Mouse (Mus musculus): Measurements from ENCODE around the gene Lsp1. TPM values are rescaled to one million over a fixed set of nuclear protein-coding genes. Genes with fewer than 3 reads are reported as not detected.

Lsp1 gene
- polyA plus RNA-seq, 1 experiment from 2014 or later: 8.0 TPM

- Histone ChIP-seq H3K27ac (replicated peaks; ENCODE audit: low read depth, low read length) (no peak overlapping the region), H3K27me3 (ENCODE audit: control insufficient read depth, insufficient read depth, low read length) (no peaks in the 10 kb centered on the region), H3K4me3 (replicated peaks; ENCODE audit: low read depth, low read length) (no peak overlapping the region), H3K9me3 (ENCODE audit: control insufficient read depth, low read length) (no peaks in the 10 kb centered on the region), H3K36me3 (ENCODE audit: control insufficient read depth, insufficient read depth, low read length) (no peaks in the 10 kb centered on the region), H3K4me2 (ENCODE audit: low read length) (no peak overlapping the region), H3K9ac (replicated peaks; ENCODE audit: low read length) (no peak overlapping the region), H3K4me1 (ENCODE audit: control insufficient read depth, insufficient read depth, low read length) (peaks cover 10% of the 10 kb centered on the region; the same call in 1 of the 2 replicates)
- no peak for ATAC-seq (ENCODE audit: low FRiP score, low TSS enrichment)
- no peak for DNase-seq
- 22% methylated on average over 1 of the region's 1 CpGs for WGBS
Observed at GRCm38 (mm10) chr7:142454706-142455105, 5.9 kb upstream of the Lsp1 start.

DNA sequence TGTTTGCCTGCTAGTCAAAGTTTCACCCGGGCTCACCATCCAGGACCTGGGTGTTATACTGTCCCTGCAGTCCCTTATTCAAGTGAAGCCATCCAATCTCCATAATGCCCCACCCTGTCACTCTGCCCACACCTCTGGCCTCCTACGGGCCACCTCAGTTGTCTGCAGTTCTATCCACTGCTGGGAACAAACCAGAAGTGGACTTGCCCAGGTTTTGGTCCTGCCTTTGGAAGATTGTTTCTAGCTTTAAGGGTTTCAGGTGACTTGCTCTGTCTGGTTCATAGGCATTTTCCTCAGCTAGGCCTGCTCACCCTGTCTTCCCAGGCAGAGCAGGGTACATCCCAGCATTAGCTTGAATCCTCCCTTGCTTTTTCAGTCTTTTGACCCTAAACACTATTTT is 5.4 kb upstream of the Lsp1 start:
- no peak overlapping the region for H3K27ac ChIP-seq (replicated peaks; ENCODE audit: low read depth, low read length)
- no peak for DNase-seq
- no peak overlapping the region for H3K4me3 ChIP-seq (replicated peaks; ENCODE audit: low read depth, low read length)
- H3K4me2 ChIP-seq (ENCODE audit: low read length): no peak overlapping the region
- H3K27me3 ChIP-seq (ENCODE audit: control insufficient read depth, insufficient read depth, low read length): no peaks in the 10 kb centered on the region
- H3K9me3 ChIP-seq (ENCODE audit: control insufficient read depth, low read length): no peaks in the 10 kb centered on the region
- WGBS: 64% methylated on average over 2 of the region's 2 CpGs
- no peak overlapping the region for H3K9ac ChIP-seq (replicated peaks; ENCODE audit: low read length)
- peaks cover 10% of the 10 kb centered on the region; the same call in 1 of the 2 replicates for H3K4me1 ChIP-seq (ENCODE audit: control insufficient read depth, insufficient read depth, low read length)
- no peaks in the 10 kb centered on the region for H3K36me3 ChIP-seq (ENCODE audit: control insufficient read depth, insufficient read depth, low read length)
- ATAC-seq (ENCODE audit: low FRiP score, low TSS enrichment): no peak

- Histone ChIP-seq H3K4me2 (ENCODE audit: low read length) (no peak overlapping the region), H3K36me3 (ENCODE audit: control insufficient read depth, insufficient read depth, low read length) (no peaks in the 10 kb centered on the region), H3K27ac (replicated peaks; ENCODE audit: low read depth, low read length) (no peak overlapping the region; the same call in 1 of the 2 replicates), H3K4me3 (replicated peaks; ENCODE audit: low read depth, low read length) (no peak overlapping the region), H3K27me3 (ENCODE audit: control insufficient read depth, insufficient read depth, low read length) (no peaks in the 10 kb centered on the region), H3K9me3 (ENCODE audit: control insufficient read depth, low read length) (no peaks in the 10 kb centered on the region), H3K4me1 (ENCODE audit: control insufficient read depth, insufficient read depth, low read length) (peaks cover 10% of the 10 kb centered on the region; the same call in 1 of the 2 replicates), H3K9ac (replicated peaks; ENCODE audit: low read length) (no peak overlapping the region)
- 67% methylated on average over 3 of the region's 3 CpGs for WGBS
- no peak for DNase-seq
- ATAC-seq (ENCODE audit: low FRiP score, low TSS enrichment): no peak
Observed at GRCm38 (mm10) chr7:142456806-142457205, 3.8 kb upstream of the Lsp1 start.

GRCm38 (mm10) chr7:142457227-142457811 is 3.3 kb upstream of the Lsp1 start:
- H3K27ac ChIP-seq (replicated peaks; ENCODE audit: low read depth, low read length): peak overlapping the region; percentile 60; the same call in 1 of the 2 replicates
- DNase-seq (peak; percentile 71), ATAC-seq (ENCODE audit: low FRiP score, low TSS enrichment) (no peak)
- no peaks in the 10 kb centered on the region for H3K36me3 ChIP-seq (ENCODE audit: control insufficient read depth, insufficient read depth, low read length)
- H3K9me3 ChIP-seq (ENCODE audit: control insufficient read depth, low read length): no peaks in the 10 kb centered on the region
- H3K27me3 ChIP-seq (ENCODE audit: control insufficient read depth, insufficient read depth, low read length): no peaks in the 10 kb centered on the region
- no peak overlapping the region for H3K9ac ChIP-seq (replicated peaks; ENCODE audit: low read length)
- no peak overlapping the region for H3K4me2 ChIP-seq (ENCODE audit: low read length)
- H3K4me1 ChIP-seq (ENCODE audit: control insufficient read depth, insufficient read depth, low read length): peaks cover 10% of the 10 kb centered on the region; the same call in 1 of the 2 replicates
- H3K4me3 ChIP-seq (replicated peaks; ENCODE audit: low read depth, low read length): no peak overlapping the region
- WGBS: 35% methylated on average over 3 of the region's 3 CpGs

DNA sequence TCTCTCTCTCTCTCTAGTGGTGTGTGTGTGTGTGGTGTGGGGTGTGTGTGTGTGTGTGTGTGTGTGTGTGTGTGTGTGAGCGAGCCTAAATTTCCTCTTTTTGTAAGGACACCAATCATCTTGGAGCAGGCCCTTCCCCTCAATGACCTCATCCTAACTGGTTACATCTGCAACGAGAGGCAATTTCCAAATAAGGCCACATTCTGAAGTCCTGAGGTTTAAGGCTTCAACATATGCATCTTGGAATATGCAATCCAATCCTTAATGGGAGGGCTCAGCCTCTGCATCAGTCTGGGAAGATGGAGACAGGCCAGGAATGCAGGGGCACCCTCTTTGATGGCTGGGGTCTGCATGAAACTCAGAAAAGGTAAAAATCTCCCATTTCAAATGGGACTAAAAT is 2.6 kb upstream of the Lsp1 start:
- DNase-seq (no peak), ATAC-seq (ENCODE audit: low FRiP score, low TSS enrichment) (no peak)
- H3K4me1 ChIP-seq (ENCODE audit: control insufficient read depth, insufficient read depth, low read length): peaks cover 10% of the 10 kb centered on the region; the same call in 1 of the 2 replicates
- peak overlapping the region; percentile 60; the same call in 1 of the 2 replicates for H3K27ac ChIP-seq (replicated peaks; ENCODE audit: low read depth, low read length)
- whole genome bisulfite sequencing: 71% methylated on average over 2 of the region's 2 CpGs
- H3K9me3 ChIP-seq (ENCODE audit: control insufficient read depth, low read length): no peaks in the 10 kb centered on the region
- no peak overlapping the region for H3K4me3 ChIP-seq (replicated peaks; ENCODE audit: low read depth, low read length)
- no peak overlapping the region for H3K9ac ChIP-seq (replicated peaks; ENCODE audit: low read length)
- H3K36me3 ChIP-seq (ENCODE audit: control insufficient read depth, insufficient read depth, low read length): no peaks in the 10 kb centered on the region
- no peaks in the 10 kb centered on the region for H3K27me3 ChIP-seq (ENCODE audit: control insufficient read depth, insufficient read depth, low read length)
- no peak overlapping the region for H3K4me2 ChIP-seq (ENCODE audit: low read length)

DNA sequence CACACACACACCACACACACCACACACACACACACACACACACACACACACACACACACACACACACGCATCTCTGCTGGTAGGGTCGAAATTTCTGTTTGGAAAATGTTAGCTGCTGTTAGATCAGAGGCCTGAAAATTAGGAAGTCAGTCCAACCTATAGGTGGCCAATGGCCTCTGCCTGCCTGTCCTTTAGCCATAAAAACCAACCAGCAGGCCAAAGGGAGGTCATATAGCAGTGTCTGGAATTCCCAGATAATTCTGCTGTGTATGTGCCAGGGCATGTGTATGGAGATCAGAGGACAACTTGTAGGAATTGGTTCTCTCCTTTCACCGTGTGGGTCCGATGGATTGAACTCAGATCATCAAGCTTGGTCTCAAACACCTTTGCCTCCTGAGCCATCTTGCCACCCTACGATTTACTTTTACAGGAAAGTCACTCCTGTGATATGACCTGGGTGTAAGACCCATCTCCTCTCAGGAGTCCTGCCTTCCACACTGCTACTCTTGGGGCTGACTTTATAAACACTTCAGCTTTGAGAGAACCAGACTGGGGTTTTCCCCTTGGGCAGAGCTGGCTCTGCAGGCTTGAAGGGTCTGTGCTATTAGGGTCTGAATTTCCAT is 1.8 kb upstream of the Lsp1 start:
- Histone ChIP-seq H3K27ac (replicated peaks; ENCODE audit: low read depth, low read length) (no peak overlapping the region), H3K4me2 (ENCODE audit: low read length) (no peak overlapping the region), H3K4me1 (ENCODE audit: control insufficient read depth, insufficient read depth, low read length) (peaks cover 10% of the 10 kb centered on the region; the same call in 1 of the 2 replicates), H3K9me3 (ENCODE audit: control insufficient read depth, low read length) (no peaks in the 10 kb centered on the region), H3K9ac (replicated peaks; ENCODE audit: low read length) (no peak overlapping the region), H3K27me3 (ENCODE audit: control insufficient read depth, insufficient read depth, low read length) (no peaks in the 10 kb centered on the region), H3K36me3 (ENCODE audit: control insufficient read depth, insufficient read depth, low read length) (no peaks in the 10 kb centered on the region), H3K4me3 (replicated peaks; ENCODE audit: low read depth, low read length) (no peak overlapping the region)
- ATAC-seq (ENCODE audit: low FRiP score, low TSS enrichment): no peak
- no peak for DNase-seq
- WGBS: 91% methylated on average over 5 of the region's 5 CpGs

DNA sequence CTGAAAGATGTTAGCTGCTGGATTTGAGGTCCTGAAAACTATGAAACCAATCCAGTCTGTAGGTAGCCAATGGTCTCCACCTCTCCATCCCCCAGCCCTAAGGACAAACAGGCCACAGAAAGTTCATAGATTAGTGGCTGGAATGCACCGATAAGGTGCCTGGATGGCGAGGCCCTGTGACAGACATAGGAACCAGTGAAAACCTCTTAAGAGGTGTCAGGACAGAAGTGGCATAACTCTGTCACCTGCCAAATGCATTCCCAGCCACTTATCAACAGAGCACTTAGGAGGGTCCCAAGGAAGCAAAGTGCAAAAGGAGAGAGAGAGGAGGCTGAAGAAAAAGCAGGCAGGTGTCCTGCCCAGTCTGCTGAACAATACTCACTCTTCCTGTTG is 1.3 kb upstream of the Lsp1 start:
- H3K9me3 ChIP-seq (ENCODE audit: control insufficient read depth, low read length): no peaks in the 10 kb centered on the region
- no peak overlapping the region for H3K4me2 ChIP-seq (ENCODE audit: low read length)
- no peaks in the 10 kb centered on the region for H3K36me3 ChIP-seq (ENCODE audit: control insufficient read depth, insufficient read depth, low read length)
- DNase-seq (no peak), ATAC-seq (ENCODE audit: low FRiP score, low TSS enrichment) (no peak)
- 97% methylated on average over 2 of the region's 2 CpGs for WGBS
- H3K27ac ChIP-seq (replicated peaks; ENCODE audit: low read depth, low read length): no peak overlapping the region
- no peaks in the 10 kb centered on the region for H3K27me3 ChIP-seq (ENCODE audit: control insufficient read depth, insufficient read depth, low read length)
- H3K4me3 ChIP-seq (replicated peaks; ENCODE audit: low read depth, low read length): no peak overlapping the region
- peaks cover 10% of the 10 kb centered on the region; the same call in 1 of the 2 replicates for H3K4me1 ChIP-seq (ENCODE audit: control insufficient read depth, insufficient read depth, low read length)
- H3K9ac ChIP-seq (replicated peaks; ENCODE audit: low read length): no peak overlapping the region

- no peak overlapping the region for H3K4me2 ChIP-seq (ENCODE audit: low read length)
- H3K27me3 ChIP-seq (ENCODE audit: control insufficient read depth, insufficient read depth, low read length): no peaks in the 10 kb centered on the region
- peaks cover 10% of the 10 kb centered on the region; the same call in 1 of the 2 replicates for H3K4me1 ChIP-seq (ENCODE audit: control insufficient read depth, insufficient read depth, low read length)
- 97% methylated on average over 2 of the region's 2 CpGs for WGBS
- no peak overlapping the region for H3K27ac ChIP-seq (replicated peaks; ENCODE audit: low read depth, low read length)
- no peaks in the 10 kb centered on the region for H3K9me3 ChIP-seq (ENCODE audit: control insufficient read depth, low read length)
- H3K36me3 ChIP-seq (ENCODE audit: control insufficient read depth, insufficient read depth, low read length): no peaks in the 10 kb centered on the region
- no peak overlapping the region for H3K4me3 ChIP-seq (replicated peaks; ENCODE audit: low read depth, low read length)
- no peak for ATAC-seq (ENCODE audit: low FRiP score, low TSS enrichment)
- H3K9ac ChIP-seq (replicated peaks; ENCODE audit: low read length): no peak overlapping the region
- DNase-seq: no peak
Observed at GRCm38 (mm10) chr7:142461446-142461845, 837 bp downstream of the Lsp1 start.

DNA sequence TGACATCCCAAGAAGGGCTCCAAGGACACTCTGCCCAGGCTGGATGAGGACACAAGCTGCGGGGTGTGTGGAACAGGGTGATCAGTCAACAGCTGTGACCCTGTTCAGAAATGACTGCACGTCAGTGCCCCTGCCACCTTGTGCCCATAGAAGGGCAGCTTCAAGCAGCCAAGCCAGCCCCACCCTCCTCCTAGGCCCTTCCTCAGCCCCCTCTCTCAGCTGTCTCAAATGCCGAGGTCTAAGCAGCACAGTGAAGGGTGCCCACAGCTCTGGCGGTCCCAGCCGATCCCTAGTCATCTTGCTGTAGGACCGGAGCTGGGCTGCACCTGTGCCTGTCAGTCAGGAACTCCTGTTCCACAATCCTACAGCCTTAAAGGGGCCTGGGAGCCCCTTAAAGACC is 1.6 kb downstream of the Lsp1 start:
- H3K27ac ChIP-seq (replicated peaks; ENCODE audit: low read depth, low read length): no peak overlapping the region
- no peak overlapping the region for H3K9ac ChIP-seq (replicated peaks; ENCODE audit: low read length)
- no peak for DNase-seq
- no peaks in the 10 kb centered on the region for H3K36me3 ChIP-seq (ENCODE audit: control insufficient read depth, insufficient read depth, low read length)
- no peak overlapping the region for H3K4me2 ChIP-seq (ENCODE audit: low read length)
- no peaks in the 10 kb centered on the region for H3K27me3 ChIP-seq (ENCODE audit: control insufficient read depth, insufficient read depth, low read length)
- H3K4me1 ChIP-seq (ENCODE audit: control insufficient read depth, insufficient read depth, low read length): peaks cover 4% of the 10 kb centered on the region; the same call in 1 of the 2 replicates
- H3K4me3 ChIP-seq (replicated peaks; ENCODE audit: low read depth, low read length): no peak overlapping the region
- 87% methylated on average over 6 of the region's 6 CpGs for WGBS
- H3K9me3 ChIP-seq (ENCODE audit: control insufficient read depth, low read length): no peaks in the 10 kb centered on the region
- no peak for ATAC-seq (ENCODE audit: low FRiP score, low TSS enrichment)
